Mouse (Mus musculus) C2C12 (cell line): ENCODE measurements around the gene Zfp280b. TPM values are rescaled to one million over a fixed set of nuclear protein-coding genes. Genes with fewer than 3 reads are reported as not detected.
A peak's percentile ranks its signal among the peaks of the same experiment; 100 is the strongest.
"Not testable (repeated sequence)": the region's sequence is repeated elsewhere in the genome, so short reads cannot be mapped to it uniquely, and the experiment has no call there.

Source experiments
- H3K27me3 ChIP-seq: one replicate; pipeline ENCODE4 v1.6.1; 2011; ENCODE audit not compliant: control insufficient read depth, insufficient read depth, insufficient read length
- H3K36me3 ChIP-seq: one replicate; pipeline ENCODE4 v1.6.1; 2011; ENCODE audit not compliant: control insufficient read depth, insufficient read depth
- H3K4me3 ChIP-seq: one replicate; pipeline ENCODE4 v1.5.1; 2011; ENCODE audit warnings: mild to moderate bottlenecking, control low read depth; ENCODE audit not compliant: poor library complexity, insufficient read depth, severe bottlenecking
- H3K79me2 ChIP-seq: one replicate; pipeline ENCODE4 v1.6.1; 2011; ENCODE audit not compliant: control insufficient read depth, insufficient read depth
- H3K79me3 ChIP-seq: one replicate; pipeline ENCODE4 v1.6.1; 2011; ENCODE audit warnings: low read depth, control low read depth
- H3ac ChIP-seq: one replicate; pipeline ENCODE3; 2011; ENCODE audit warnings: low read depth; ENCODE audit not compliant: control insufficient read depth, insufficient read length
- USF1 ChIP-seq: IDR thresholded peaks from one replicate; pipeline ENCODE4 v1.6.1; 2011; ENCODE audit warnings: low read depth, mild to moderate bottlenecking, control low read depth, moderate library complexity
- microRNA-seq: library from miRNA; unstranded; fragments of <30 nt; microRNA quantifications from one replicate; pipeline ENCODE4, GENCODE M21; 2019; ENCODE audit warnings: borderline microRNAs expressed
- polyA plus RNA-seq: library from polyadenylated mRNA; unstranded; fragments of >200 nt; fragmentation: generic; extraction: Trizol; gene quantifications from one replicate; pipeline ENCODE4 v1.2.1, GENCODE M21; 2012; ENCODE audit warnings: missing spikeins

Zfp280b gene
- polyA plus RNA-seq, 1 experiment, result 6.7 TPM

DNA sequence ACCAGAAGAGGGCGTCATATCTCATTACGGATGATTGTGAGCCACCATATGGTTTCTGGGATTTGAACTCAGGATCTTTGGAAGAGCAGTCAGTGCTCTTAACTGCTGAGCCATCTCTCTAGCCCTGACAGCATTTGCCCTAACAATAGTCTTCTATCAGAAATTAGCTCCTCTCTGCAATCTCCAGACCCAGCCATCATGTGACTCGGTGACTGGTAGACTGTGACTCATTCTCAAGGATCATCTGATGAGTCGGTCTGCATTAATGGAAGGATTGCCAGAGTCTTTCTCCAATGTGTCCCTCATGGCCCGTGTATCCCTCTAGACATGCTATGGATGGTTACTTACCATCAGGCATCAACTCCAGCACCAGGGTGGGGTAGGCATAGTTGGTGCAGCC is 39.6 kb downstream of the Zfp280b start:
- H3K27me3 ChIP-seq, H3K36me3 ChIP-seq: not testable (repeated sequence)
- peak; percentile 88 for TF ChIP-seq USF1

DNA sequence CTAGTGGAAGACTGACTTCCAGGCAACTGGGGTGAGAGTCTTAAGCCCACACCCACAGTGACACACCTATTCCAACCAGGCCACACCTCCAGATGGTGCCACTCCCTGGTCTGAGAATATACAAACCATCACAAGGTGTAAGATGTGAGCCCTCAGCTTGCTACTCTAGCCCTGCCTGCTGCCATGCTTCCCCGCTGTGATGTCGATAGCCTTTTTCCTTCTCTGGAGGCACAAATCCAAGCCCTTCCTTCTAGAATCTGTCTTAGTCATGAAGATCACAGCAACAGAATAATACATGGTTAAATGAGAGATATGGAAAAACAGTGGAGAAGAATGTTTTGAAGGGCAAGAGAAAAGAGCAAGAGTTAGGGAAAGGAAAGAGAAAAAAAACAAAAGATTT is 44.6 kb downstream of the Zfp280b start:
- H3K79me3 ChIP-seq, H3K4me3 ChIP-seq, H3K27me3 ChIP-seq, H3K36me3 ChIP-seq, H3ac ChIP-seq, H3K79me2 ChIP-seq: not testable (repeated sequence)

More for the DNA sequence above, 39.6 kb downstream of the Zfp280b start:
- H3K4me3 ChIP-seq, H3K79me2 ChIP-seq, H3K79me3 ChIP-seq, H3ac ChIP-seq: not testable (repeated sequence)

Small RNA genes within 50 kb of the gene (microRNA-seq; reads per million reads assigned to microRNA genes)
- not detected for gene Mir6409

Other genes starting within 250 kb of the Zfp280b start
- gene Gstt1, start 234.1 kb upstream of the Zfp280b start, polyA plus RNA-seq, result 0.76 TPM
- gene Gstt4, start 210.1 kb upstream of the Zfp280b start, polyA plus RNA-seq, result not detected
- gene Gstt2, start 195.2 kb upstream of the Zfp280b start, polyA plus RNA-seq, result 0.49 TPM
- gene Mif, start 172.4 kb upstream of the Zfp280b start, polyA plus RNA-seq, result 2,436 TPM
- gene Derl3, start 139.2 kb upstream of the Zfp280b start, polyA plus RNA-seq, result 0.25 TPM
- 133 TPM for gene Smarcb1, start 111.0 kb upstream of the Zfp280b start, polyA plus RNA-seq
- gene Chchd10, start 99.5 kb upstream of the Zfp280b start, polyA plus RNA-seq, result 91.1 TPM
- gene Mmp11, start 96.2 kb upstream of the Zfp280b start, polyA plus RNA-seq, result 53.2 TPM
- gene Gm867, start 92.0 kb upstream of the Zfp280b start, polyA plus RNA-seq, result 0.35 TPM
- 0.13 TPM for gene Vpreb3, start 89.6 kb upstream of the Zfp280b start, polyA plus RNA-seq
- not detected for gene Gm5134, start 78.1 kb upstream of the Zfp280b start, polyA plus RNA-seq
- gene Slc5a4b, start 78.3 kb downstream of the Zfp280b start, polyA plus RNA-seq, result not detected
- not detected for gene Slc5a4a, start 114.8 kb downstream of the Zfp280b start, polyA plus RNA-seq
- 50.2 TPM for gene Prmt2, start 205.2 kb downstream of the Zfp280b start, polyA plus RNA-seq
- 0.13 TPM for gene S100b, start 221.2 kb downstream of the Zfp280b start, polyA plus RNA-seq